Mouse (Mus musculus) testis, adult 2 months (tissue): Measurements from ENCODE around the gene Neurod4. TPM values are rescaled to one million over a fixed set of nuclear protein-coding genes. Genes with fewer than 3 reads are reported as not detected.

Experiments
- H3K27ac ChIP-seq: fragments of 200-500 bp; 2 replicates; pipeline ENCODE4 v1.5.1; 2012; ENCODE audit warnings: low read depth, low read length; ENCODE audit not compliant: control insufficient read depth, insufficient read depth
- H3K27me3 ChIP-seq: fragments of 200-500 bp; 2 replicates; pipeline ENCODE4 v1.6.1; 2012; ENCODE audit warnings: mild to moderate bottlenecking, low read length, moderate library complexity; ENCODE audit not compliant: control insufficient read depth, insufficient read depth
- H3K36me3 ChIP-seq: fragments of 200-500 bp; 2 replicates; pipeline ENCODE4 v1.6.1; 2012; ENCODE audit warnings: mild to moderate bottlenecking, low read length; ENCODE audit not compliant: control insufficient read depth, insufficient read depth
- H3K4me1 ChIP-seq: fragments of 200-500 bp; 2 replicates; pipeline ENCODE4 v1.6.1; 2012; ENCODE audit warnings: low read length; ENCODE audit not compliant: control insufficient read depth, insufficient read depth
- H3K4me3 ChIP-seq: fragments of 200-500 bp; 2 replicates; pipeline ENCODE4 v1.5.1; 2012; ENCODE audit warnings: low read depth, mild to moderate bottlenecking, low read length, moderate library complexity, mixed read lengths; ENCODE audit not compliant: control insufficient read depth
- CTCF ChIP-seq: fragments of 200-500 bp; IDR thresholded peaks from 2 replicates; pipeline ENCODE4 v1.5.1; 2012; ENCODE audit warnings: low read depth, mild to moderate bottlenecking, inconsistent platforms, low read length, moderate library complexity; ENCODE audit not compliant: control insufficient read depth, insufficient read depth, insufficient replicate concordance
- POLR2A ChIP-seq: fragments of 200-500 bp; IDR thresholded peaks from 2 replicates; pipeline ENCODE4 v1.6.1; 2012; ENCODE audit warnings: low read depth, mild to moderate bottlenecking, inconsistent platforms, low read length, moderate library complexity; ENCODE audit not compliant: control insufficient read depth
- polyA plus RNA-seq: library from polyadenylated mRNA; depleted of rRNA; stranded (reverse); fragments of >200 nt; gene quantifications from 2 replicates; pipeline ENCODE4 v1.2.3, GENCODE M21; 2012; rRNA removed

Gene Neurod4
- polyA plus RNA-seq = not detected in 2 replicates

DNA sequence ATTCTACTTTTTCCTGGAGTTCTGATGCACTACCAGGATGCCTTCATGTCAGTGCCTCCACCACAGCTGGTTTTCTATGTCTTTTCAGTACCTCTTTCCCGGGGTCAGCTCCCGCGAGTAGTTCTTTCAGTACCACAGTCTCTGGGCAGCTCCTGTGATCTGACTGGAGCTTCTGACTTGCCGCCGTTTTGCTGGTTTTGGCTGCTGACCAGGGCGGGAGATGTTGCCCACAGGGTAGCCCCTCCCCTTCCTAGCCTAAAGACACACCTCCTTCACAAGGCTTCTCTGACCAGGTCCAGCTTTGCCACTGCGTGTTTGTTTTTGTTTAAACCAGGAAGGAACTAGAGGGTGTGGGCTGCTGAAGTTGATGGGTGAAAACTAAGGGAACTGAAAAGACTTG is at the start of gene Neurod4:
Gene Neurod4, minus strand, starts transcription at position 175 of the 400 bp plus-strand sequence.
- Histone ChIP-seq H3K4me3 (no peak within 1 kb of the TSS), H3K27me3 (no peaks in the 10 kb centered on the region), H3K36me3 (no peaks in the 10 kb centered on the region), H3K27ac (no peak within 1 kb of the TSS), H3K4me1 (no peaks in the 10 kb centered on the region)
- TF ChIP-seq CTCF = no peak
- TF ChIP-seq POLR2A = no peak

DNA sequence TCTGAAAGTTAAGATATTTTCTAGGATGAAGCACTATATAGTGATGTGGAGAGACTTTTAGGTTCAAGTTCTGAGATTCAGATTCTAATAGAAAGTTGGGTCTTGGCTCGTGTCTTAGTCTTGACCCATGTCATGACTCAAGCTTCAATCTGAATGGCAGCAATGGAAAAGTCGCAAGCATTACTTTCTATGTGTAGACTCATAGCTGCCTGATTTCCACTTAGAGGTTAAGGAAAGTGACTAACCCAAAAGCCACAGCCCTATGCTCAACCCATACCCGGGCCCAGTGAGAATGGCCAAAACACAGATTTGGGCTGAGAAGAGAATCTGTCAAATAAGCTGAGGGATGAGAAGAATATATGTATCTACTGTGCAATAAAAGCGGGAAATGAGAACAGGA is 44.2 kb upstream of the Neurod4 start:
- Histone ChIP-seq H3K27ac (no peak overlapping the region), H3K4me3 (no peak overlapping the region), H3K4me1 (no peaks in the 10 kb centered on the region), H3K36me3 (no peaks in the 10 kb centered on the region), H3K27me3 (no peaks in the 10 kb centered on the region)
- TF ChIP-seq POLR2A (no peak), CTCF (no peak)

DNA sequence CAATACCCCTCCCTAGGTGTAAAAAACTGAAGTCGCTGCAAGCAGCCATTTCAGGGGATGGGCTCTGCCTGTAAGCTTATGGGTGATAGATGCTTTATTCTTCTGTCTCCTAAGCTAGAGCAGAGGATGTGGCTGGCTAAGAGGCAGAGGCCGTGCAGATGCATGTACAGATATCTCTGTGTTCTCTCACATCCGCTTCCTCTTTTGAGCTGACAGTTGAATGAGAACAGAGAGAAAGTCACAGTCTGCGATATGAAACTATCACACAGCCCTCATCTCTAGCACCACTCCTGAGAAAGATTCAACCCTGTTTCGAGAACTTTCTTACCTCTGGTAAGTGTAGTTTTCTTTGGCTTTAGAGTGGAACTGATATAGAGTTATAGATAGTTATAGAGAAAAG is 42.6 kb upstream of the Neurod4 start, which contains the start of gene Tespa1:
Gene Tespa1, plus strand, starts transcription at position 234 of the 400 bp plus-strand sequence.
- TF ChIP-seq CTCF = no peak
- TF ChIP-seq POLR2A = no peak
- Histone ChIP-seq H3K4me1 (no peaks in the 10 kb centered on the region), H3K36me3 (no peaks in the 10 kb centered on the region), H3K27ac (no peak within 1 kb of the TSS), H3K4me3 (no peak within 1 kb of the TSS), H3K27me3 (no peaks in the 10 kb centered on the region)

DNA sequence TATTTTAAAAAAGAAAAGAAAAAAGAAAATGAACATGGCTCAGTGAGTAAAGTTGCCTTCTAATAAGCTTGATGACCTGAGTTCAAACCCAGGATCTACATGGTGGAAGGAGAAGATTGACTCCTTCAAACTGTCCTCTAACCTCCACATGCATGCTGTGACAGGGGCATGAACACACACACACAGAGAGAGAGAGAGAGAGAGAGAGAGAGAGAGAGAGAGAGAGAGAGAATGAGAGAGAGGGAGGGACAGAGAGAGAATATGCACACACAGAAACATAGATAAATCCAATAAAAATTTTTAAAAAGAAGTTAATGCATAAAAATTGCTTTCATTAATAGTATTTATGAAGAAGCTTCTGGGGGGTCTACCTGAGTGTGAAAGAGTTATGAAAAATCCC is 42.0 kb upstream of the Neurod4 start:
- H3K4me1 ChIP-seq = no peaks in the 10 kb centered on the region
- TF ChIP-seq CTCF (no peak), POLR2A (no peak)
- no peaks in the 10 kb centered on the region for H3K36me3 ChIP-seq
- no peak overlapping the region for H3K4me3 ChIP-seq
- H3K27ac ChIP-seq = no peak overlapping the region
- no peaks in the 10 kb centered on the region for H3K27me3 ChIP-seq

DNA sequence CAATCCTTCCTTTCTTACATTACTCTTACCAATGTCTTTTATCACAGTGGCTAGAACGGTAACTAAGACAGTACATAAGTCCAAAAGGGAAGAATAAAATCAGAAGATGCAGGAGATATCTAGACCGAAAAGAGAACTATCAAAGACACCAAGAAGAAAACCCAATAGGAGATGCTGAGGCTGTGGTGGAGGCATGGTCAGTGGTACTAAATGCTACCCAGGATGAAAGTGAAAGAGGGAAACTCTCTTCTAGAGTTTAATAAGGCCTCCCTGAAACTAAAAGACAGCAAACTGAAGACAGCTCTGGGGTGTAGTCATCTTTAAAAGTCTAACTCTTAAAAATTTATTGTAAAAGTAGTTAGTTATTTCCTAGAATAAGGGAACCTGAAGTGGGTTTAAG is 40.7 kb upstream of the Neurod4 start:
- Histone ChIP-seq H3K27me3 (no peaks in the 10 kb centered on the region), H3K36me3 (no peaks in the 10 kb centered on the region), H3K4me1 (no peaks in the 10 kb centered on the region), H3K4me3 (no peak overlapping the region), H3K27ac (no peak overlapping the region)
- TF ChIP-seq CTCF (no peak), POLR2A (no peak)

DNA sequence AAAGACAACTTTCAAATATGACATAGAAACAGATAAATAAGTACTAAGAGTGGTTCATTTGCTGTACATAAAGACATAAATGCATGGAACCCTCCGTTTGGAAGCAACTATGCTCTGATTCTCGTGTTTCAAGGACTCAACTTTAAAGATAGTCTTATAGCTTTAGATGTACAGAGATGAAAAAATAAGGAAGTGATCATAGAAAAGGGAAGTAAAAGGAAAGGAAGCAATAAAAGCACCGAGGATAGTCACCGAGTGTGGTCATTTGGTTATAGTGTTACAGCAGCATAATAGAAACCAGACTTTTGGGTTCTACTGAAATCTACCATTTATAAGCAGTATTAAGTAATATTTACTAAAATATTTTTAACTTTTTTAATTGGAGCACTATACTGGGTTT is 38.7 kb upstream of the Neurod4 start:
- TF ChIP-seq POLR2A (no peak), CTCF (no peak)
- no peaks in the 10 kb centered on the region for H3K4me1 ChIP-seq
- no peak overlapping the region for H3K4me3 ChIP-seq
- H3K36me3 ChIP-seq = no peaks in the 10 kb centered on the region
- no peaks in the 10 kb centered on the region for H3K27me3 ChIP-seq
- H3K27ac ChIP-seq = no peak overlapping the region

DNA sequence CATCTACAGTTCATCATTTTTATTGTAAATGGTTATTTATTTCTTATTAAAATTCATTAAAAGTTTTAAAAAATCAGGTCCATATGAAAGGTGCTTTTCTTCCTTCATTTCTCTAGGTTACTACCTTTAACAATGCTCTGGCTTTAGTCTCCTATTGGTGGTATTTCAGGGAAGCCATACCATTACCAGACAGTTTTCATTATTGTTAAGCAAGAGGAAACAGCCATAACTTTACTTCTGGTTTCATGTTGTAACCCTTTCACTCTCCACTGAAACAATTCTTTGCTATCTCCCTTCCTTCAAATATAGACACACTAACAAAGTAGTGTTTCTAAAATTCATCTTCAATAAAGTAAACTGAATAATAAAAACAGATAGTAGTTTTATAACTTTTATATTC is 35.8 kb upstream of the Neurod4 start:
- no peak for TF ChIP-seq POLR2A
- TF ChIP-seq CTCF = no peak
- no peaks in the 10 kb centered on the region for H3K27me3 ChIP-seq
- no peak overlapping the region for H3K27ac ChIP-seq
- H3K4me3 ChIP-seq = no peak overlapping the region
- no peaks in the 10 kb centered on the region for H3K4me1 ChIP-seq
- H3K36me3 ChIP-seq = no peaks in the 10 kb centered on the region
